Mouse (Mus musculus) bone marrow, adult 2 months (tissue): ENCODE measurements at regions not wholly inside any gene's neighbourhood (a gene's known extent, or its start where the extent isn't known, plus 50 kb on each side); places are given as distances from the start of the nearest gene placed in this dataset.

Experiments used
- CTCF ChIP-seq: fragments of 200-500 bp; IDR thresholded peaks from 2 replicates; pipeline ENCODE4 v1.5.1; 2011; ENCODE audit warnings: low read length, control low read depth; ENCODE audit not compliant: control insufficient read depth, insufficient read depth
- POLR2A ChIP-seq: fragments of 200-500 bp; IDR thresholded peaks from 2 replicates; pipeline ENCODE4 v1.6.1; 2011; ENCODE audit warnings: low read depth, mild to moderate bottlenecking, control low read depth, low read length, borderline replicate concordance; ENCODE audit not compliant: control insufficient read depth

- TF ChIP-seq CTCF: no peak
- TF ChIP-seq POLR2A: no peak
Measured at GRCm38 (mm10) chr8:127780596-127780995, 577.8 kb upstream of the Nrp1 start.
